ENCODE assay signal across 8 mouse cellular contexts in genomic region chr1:90590797-90591196, GRCm38 (mm10). TPM values are rescaled to one million over a fixed set of nuclear protein-coding genes. Genes with fewer than 3 reads are reported as not detected.
A peak's percentile ranks its signal among the peaks of the same experiment; 100 is the strongest.
DNase-seq lines count a peak whose midpoint lies in the region; ATAC-seq and TF ChIP-seq lines count a peak whose summit lies in the region.

No protein-coding gene starts in this region.

- H3K4me3 ChIP-seq in hindbrain, embryonic 10.5 days: no peak overlapping the region
- no peak overlapping the region for H3K4me3 ChIP-seq in hindbrain, embryonic 13.5 days
- no peak overlapping the region for H3K4me3 ChIP-seq in E14TG2a.4 (replicated peaks; ENCODE audit: low read length)
- H3K4me3 ChIP-seq in cortical plate, adult 2 months (ENCODE audit: insufficient read depth, low read length): no peak overlapping the region
- no peak overlapping the region for H3K4me3 ChIP-seq in heart, adult 2 months

- intact Hi-C loops in heart, adult 2 months (cut with DNase I): loop anchor here (5.0 to 10.0 kb wide), 2 partner anchors 228 to 946 kb away; no protein-coding TSS in a partner anchor

- no peak overlapping the region for H3K4me2 ChIP-seq in hindbrain, embryonic 13.5 days

- no peak for TF ChIP-seq POLR2A in cortical plate, adult 2 months (IDR thresholded peaks at IDR 0.05; ENCODE audit: extremely low read depth, insufficient read depth, low read length)
- no peak for TF ChIP-seq POLR2A in heart, adult 2 months (IDR thresholded peaks at IDR 0.05; ENCODE audit: insufficient read depth, low read depth, low read length)

- peaks cover 16% of the 10 kb centered on the region for H3K4me1 ChIP-seq in hindbrain, embryonic 10.5 days (replicated peaks)
- H3K4me1 ChIP-seq in hindbrain, embryonic 13.5 days (replicated peaks): no peaks in the 10 kb centered on the region; the same call in 1 of the 2 replicates
- H3K4me1 ChIP-seq in E14TG2a.4 (replicated peaks; ENCODE audit: low read depth, low read length): no peaks in the 10 kb centered on the region
- H3K4me1 ChIP-seq in cortical plate, adult 2 months (ENCODE audit: control insufficient read depth, insufficient read depth, low read length): peaks cover 2% of the 10 kb centered on the region; the same call in 1 of the 2 replicates
- H3K4me1 ChIP-seq in heart, adult 2 months (ENCODE audit: control insufficient read depth, insufficient read depth, low read length): peaks cover 5% of the 10 kb centered on the region

- H3K36me3 ChIP-seq in hindbrain, embryonic 10.5 days: no peaks in the 10 kb centered on the region
- no peaks in the 10 kb centered on the region for H3K36me3 ChIP-seq in hindbrain, embryonic 13.5 days
- H3K36me3 ChIP-seq in E14TG2a.4 (ENCODE audit: insufficient read depth, low read length): no peaks in the 10 kb centered on the region
- no peaks in the 10 kb centered on the region for H3K36me3 ChIP-seq in heart, adult 2 months (ENCODE audit: control insufficient read depth, insufficient read depth, low read length)

- no peaks in the 10 kb centered on the region for H3K9me3 ChIP-seq in hindbrain, embryonic 10.5 days
- H3K9me3 ChIP-seq in hindbrain, embryonic 13.5 days: no peaks in the 10 kb centered on the region
- no peaks in the 10 kb centered on the region for H3K9me3 ChIP-seq in E14TG2a.4 (ENCODE audit: low read length)

- no peak for ATAC-seq in hindbrain, embryonic 13.5 days (ENCODE audit: low FRiP score)

- no peak overlapping the region for H3K9ac ChIP-seq in hindbrain, embryonic 13.5 days
- no peak overlapping the region for H3K9ac ChIP-seq in heart, adult 2 months (ENCODE audit: low read depth, low read length)

- 0 out of 2 replicates have a peak, but pooled peaks have one; percentile 18 for TF ChIP-seq EP300 in heart, adult 2 months (IDR thresholded peaks at IDR 0.05; ENCODE audit: insufficient read depth, low read depth, low read length)

- peak; percentile 68 for DNase-seq in hindbrain, embryonic 10.5 days (ENCODE audit: low spot score)
- peak; percentile 53 to 59 for DNase-seq in heart, adult 2 months
- DNase-seq in layer of hippocampus, postnatal 25 days (ENCODE audit: extremely low spot score in 1 of 2, low spot score in 1 of 2): peak; percentile 40 to 59
- DNase-seq in lung, postnatal 36 days: peak; percentile 73
- DNase-seq in thymus, postnatal 25 days: peak; percentile 14

- 39% methylated on average over 2 of the region's 2 CpGs for WGBS in hindbrain, embryonic 10.5 days
- 36% methylated on average over 2 of the region's 2 CpGs for WGBS in hindbrain, embryonic 13.5 days
- 54% methylated on average over 2 of the region's 2 CpGs for WGBS in heart, adult 2 months

- peak; percentile 31 for TF ChIP-seq CTCF in E14TG2a.4 (conservative IDR thresholded peaks at IDR 0.05; ENCODE audit: low read length)
- TF ChIP-seq CTCF in cortical plate, adult 2 months (IDR thresholded peaks at IDR 0.05; ENCODE audit: extremely low read depth, insufficient read depth, low read length): peak; percentile 57
- peak; percentile 70 for TF ChIP-seq CTCF in heart, adult 2 months (IDR thresholded peaks at IDR 0.05)

- peak overlapping the region; percentile 75 for H3K27ac ChIP-seq in hindbrain, embryonic 10.5 days
- H3K27ac ChIP-seq in hindbrain, embryonic 13.5 days: no peak overlapping the region
- H3K27ac ChIP-seq in cortical plate, adult 2 months (ENCODE audit: insufficient read depth, low read length): no peak overlapping the region
- H3K27ac ChIP-seq in heart, adult 2 months: no peak overlapping the region

- no peaks in the 10 kb centered on the region for H3K79me2 ChIP-seq in heart, adult 2 months (replicated peaks; ENCODE audit: control insufficient read depth, insufficient read depth, low read length)

- peaks cover 23% of the 10 kb centered on the region for H3K27me3 ChIP-seq in hindbrain, embryonic 10.5 days (ENCODE audit: insufficient read depth, poor library complexity, severe bottlenecking)
- peaks cover 13% of the 10 kb centered on the region for H3K27me3 ChIP-seq in hindbrain, embryonic 13.5 days
- peaks cover 3% of the 10 kb centered on the region; the same call in 1 of the 2 replicates for H3K27me3 ChIP-seq in E14TG2a.4 (ENCODE audit: insufficient read depth, low read length)
- H3K27me3 ChIP-seq in heart, adult 2 months (ENCODE audit: control insufficient read depth, insufficient read depth, low read length): no peaks in the 10 kb centered on the region

RNA-seq across cellular contexts. Expression of gene Cops8, which starts 12.0 kb away (rescaled TPM):
- polyA plus RNA-seq in hindbrain, embryonic 10.5 days (2016; fragmentation: Nextera tagmentation; extraction: Ambion mirVana): 193 and 195 TPM in 2 replicates
- 164 and 178 TPM in 2 replicates for polyA plus RNA-seq in hindbrain, embryonic 13.5 days (2015; fragmentation: Nextera tagmentation; extraction: Ambion mirVana)
- polyA plus RNA-seq in cortical plate, adult 2 months (2012; rRNA removed): 110 and 111 TPM in 2 replicates
- total RNA-seq in heart, adult 2 months (2021): 10 to 100 TPM; 87.2 to 97.9 TPM
- polyA plus RNA-seq in heart, adult 2 months (2012; rRNA removed): 63.2 and 87.0 TPM in 2 replicates
- total RNA-seq in layer of hippocampus, postnatal 25 days (2021): 100 to 1,000 TPM; 105 to 112 TPM

Comparison
In these comparisons a context has a peak if more than half of its experiments do, and no peak if none do; other contexts are left out.
1. DNase-seq: peak in every context shown above with its lines; median percentile 73 in lung, postnatal 36 days; 68 in hindbrain, embryonic 10.5 days; 56 in heart, adult 2 months; 50 in layer of hippocampus, postnatal 25 days; 14 in thymus, postnatal 25 days.